Mouse (Mus musculus): ENCODE results near the gene Vipr1. TPM values are rescaled to one million over a fixed set of nuclear protein-coding genes. Genes with fewer than 3 reads are reported as not detected.
A peak's percentile ranks its signal among the peaks of the same experiment; 100 is the strongest.
"Not testable (repeated sequence)": the region's sequence is repeated elsewhere in the genome, so short reads cannot be mapped to it uniquely, and the experiment has no call there.

Vipr1 gene
- 1 to 10 TPM; 1.4 to 2.1 TPM for total RNA-seq (2021)

DNA sequence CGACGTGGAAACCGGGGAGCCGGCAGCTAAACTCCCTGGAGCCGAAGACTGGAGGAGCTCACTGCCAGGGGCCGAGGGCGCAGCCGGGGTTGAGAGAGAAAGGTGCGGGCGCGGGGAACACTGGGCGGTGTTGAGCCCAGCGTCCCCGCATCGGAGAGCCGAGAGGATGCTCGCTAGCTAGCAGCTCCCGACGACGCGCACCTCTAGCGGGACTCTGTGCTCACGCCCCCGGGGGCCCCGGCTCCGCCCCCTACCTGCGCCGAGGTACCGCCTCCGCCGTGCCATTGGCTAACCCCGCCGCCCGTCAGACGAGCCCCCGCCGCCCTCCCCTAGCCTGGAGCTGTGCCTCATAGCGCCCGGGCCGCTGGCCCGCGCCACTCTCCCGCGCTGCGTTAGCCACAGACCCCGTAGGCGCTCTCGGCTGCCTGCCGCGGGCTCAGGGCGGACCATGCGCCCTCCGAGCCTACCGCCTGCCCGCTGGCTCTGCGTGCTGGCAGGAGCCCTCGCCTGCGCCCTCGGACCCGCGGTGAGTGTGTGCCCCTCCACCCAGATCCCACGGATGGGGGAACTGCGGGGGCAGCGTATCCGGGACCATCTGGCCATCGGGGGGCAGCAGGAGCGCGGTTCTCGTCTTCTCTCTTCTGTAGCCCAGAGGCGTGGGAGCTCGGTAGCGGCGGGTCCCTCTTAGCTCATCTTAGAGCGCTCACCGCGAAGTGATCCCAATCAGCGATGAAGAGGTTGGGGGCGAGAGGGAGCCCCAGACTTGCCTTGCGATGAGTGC lies at the start of gene Vipr1:
TSS of gene Vipr1 (plus strand) at position 316 of the 781 bp plus-strand sequence.
- intact Hi-C loops (cut with DNase I): loop anchor here (5.0 kb wide), 1 partner anchor 35 kb away; no protein-coding TSS in a partner anchor
- DNase-seq (ENCODE audit: low spot score): no peak

DNA sequence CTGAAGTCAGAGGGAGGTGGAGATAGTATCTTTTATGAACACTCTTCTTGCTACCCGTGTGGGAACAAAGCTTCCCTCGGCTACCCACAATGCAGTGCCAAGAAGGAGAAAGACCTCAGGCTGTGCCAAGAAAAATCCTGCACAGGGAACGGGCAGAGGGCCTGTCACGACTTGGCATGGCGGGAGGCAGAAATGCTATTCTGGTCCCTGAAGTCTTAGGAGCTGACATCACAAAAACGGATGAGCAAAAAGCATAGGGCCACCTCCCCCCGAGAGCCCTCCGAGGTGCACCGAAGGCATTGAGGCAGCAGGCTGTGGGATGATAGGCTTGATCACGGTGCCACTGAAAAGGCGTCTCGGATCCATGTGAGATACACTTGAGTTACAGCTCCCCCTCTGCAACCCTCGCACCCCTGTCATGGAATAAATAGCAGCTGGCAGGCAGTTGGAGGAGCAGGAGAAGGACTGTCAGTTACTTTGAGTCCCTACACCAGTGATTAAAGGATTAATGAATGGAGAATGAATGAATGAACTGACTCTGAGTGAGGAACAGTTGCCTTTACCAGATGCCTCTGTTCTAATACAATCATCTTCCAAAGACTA lies 49.5 kb upstream of the Vipr1 start:
- intact Hi-C loops (cut with DNase I): no loop called here
- DNase-seq (ENCODE audit: low spot score): no peak

DNA sequence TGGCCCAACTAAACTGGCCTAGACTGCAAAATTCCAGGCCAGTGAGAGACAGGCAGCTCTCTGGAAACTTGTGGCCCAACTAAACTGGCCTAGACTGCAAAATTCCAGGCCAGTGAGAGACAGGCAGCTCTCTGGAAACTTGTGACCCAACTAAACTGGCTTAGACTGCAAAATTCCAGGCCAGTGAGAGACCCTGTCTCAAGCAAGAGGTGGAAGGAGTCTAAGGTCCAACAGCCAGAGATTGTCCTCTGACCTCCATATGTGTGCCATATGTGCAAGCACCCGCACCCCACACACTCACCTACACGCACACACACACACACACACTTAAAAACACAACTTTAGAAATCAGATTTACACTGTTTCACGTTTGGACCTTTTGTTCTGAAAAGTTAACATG lies 48.7 kb upstream of the Vipr1 start:
- intact Hi-C loops (cut with DNase I); DNase-seq (ENCODE audit: low spot score): not testable (repeated sequence)

DNA sequence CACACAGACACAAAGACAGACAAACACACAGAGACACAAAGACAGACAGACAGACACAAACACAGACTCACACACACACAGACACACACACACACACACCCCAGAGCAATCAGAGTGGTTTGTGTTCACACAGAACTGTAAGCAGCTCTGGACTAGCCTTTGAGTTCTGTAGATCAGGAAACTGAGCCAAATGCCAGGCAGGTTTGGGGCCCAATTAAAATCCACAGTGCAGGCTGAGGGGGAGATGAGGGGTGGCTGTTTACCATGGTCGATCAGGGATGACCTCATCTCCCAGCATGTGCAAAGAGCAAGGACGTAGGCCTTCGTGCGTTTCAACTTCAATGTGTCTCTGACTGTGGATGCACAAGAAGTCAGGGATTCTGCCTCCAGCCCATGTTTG lies 47.7 kb upstream of the Vipr1 start:
- no peak for DNase-seq (ENCODE audit: low spot score)
- intact Hi-C loops (cut with DNase I): no loop called here

DNA sequence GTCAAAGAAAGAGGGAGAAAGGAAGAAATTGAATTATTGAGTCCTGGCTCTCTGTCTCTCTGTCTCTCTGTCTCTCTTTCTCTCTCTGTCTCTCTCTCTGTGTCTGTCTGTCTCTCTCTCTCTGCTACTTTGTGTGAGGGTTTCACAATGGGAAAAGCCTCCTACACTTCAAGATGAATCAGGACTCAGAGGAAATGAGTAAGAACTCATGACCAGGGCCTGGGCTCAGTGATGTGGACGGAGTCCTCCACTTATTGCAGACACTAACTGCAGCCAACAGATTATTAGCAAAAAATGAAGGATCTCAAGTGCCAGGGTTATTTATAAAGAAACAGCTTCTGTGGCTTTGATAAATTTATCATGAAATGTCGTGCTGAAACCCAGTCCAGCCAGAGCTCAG lies 44.4 kb upstream of the Vipr1 start:
- intact Hi-C loops (cut with DNase I): no loop called here
- DNase-seq (ENCODE audit: low spot score): no peak

DNA sequence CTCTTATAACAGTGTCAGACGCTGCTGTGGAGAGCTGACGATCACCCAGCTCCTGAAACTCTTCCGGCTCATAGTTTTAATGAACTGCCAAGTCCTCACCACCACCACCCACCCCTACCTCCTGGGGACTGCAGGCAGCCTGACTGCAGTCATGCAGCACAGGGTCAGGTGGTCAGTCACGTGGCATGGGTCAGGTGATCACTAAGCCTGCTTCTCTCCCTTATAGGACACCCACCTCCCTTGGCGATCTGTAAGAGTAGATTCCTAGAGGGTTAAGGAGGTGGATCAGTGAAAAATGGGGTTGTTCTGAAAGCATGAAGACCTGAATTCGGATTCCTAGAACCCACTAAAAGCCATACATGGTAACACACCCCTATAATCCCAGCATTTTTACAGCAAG lies 43.0 kb upstream of the Vipr1 start:
- intact Hi-C loops (cut with DNase I): no loop called here
- no peak for DNase-seq (ENCODE audit: low spot score)

DNA sequence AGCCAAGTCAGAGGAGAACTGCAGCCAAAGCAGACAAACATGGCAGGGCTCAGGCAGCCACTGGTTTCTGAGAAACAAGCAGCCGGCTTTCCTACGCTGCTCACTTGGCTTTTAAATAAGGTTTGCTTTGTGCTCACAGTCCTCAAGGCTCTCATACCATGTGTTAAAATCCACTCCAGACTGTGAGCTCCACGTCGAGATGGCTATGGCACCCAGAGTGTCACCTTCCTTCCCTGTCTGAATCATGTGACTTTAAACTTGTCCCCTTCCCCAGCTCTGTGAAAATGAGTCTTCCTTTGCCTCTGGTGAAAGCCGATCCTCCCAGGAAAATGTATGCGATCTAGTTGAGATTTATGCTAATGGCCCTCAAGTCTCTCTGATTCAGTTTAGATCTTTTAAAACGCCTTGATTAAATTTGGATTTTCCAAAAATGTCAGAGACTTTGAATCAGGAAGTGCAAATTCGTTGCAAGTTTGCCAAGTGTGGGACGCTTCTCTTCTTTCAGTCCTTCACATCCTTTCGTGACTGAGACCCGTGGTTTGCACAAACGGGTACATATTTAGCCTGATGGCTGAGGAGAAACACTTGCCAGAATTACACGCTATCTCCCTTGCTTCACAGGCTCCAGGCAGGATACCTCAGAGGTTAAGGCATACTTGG lies 42.2 kb upstream of the Vipr1 start:
- intact Hi-C loops (cut with DNase I): no loop called here

DNA sequence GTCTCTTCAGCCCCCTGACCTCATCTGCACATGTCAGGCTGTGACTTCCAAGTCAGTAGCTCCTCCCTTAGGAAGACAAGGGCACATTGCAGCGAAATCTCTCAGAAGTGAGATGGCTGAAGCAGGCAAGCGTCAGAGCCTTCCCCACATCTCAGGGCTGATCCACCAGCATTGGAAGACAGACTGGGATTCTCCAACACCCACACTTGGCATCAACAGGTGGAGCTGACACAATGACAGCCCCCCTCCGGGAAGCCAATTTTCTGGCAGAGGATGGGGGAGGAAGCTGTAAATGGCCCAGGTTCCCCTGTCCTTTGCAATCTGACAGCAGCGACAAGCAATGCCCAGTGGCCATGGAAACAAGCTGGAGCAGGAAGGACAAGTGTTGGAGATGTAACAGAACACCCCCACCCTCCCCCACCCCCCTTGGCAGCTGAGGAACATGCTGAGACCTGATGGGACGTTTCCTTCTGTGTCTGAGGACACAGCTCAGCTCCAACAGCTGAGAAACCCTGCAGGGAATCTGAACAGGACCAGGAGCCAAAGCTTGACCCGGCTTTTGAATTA lies 41.6 kb upstream of the Vipr1 start:
- DNase-seq (ENCODE audit: low spot score): no peak
- intact Hi-C loops (cut with DNase I): no loop called here

More for the DNA sequence above, 42.2 kb upstream of the Vipr1 start:
- DNase-seq (ENCODE audit: low spot score): no peak

DNA sequence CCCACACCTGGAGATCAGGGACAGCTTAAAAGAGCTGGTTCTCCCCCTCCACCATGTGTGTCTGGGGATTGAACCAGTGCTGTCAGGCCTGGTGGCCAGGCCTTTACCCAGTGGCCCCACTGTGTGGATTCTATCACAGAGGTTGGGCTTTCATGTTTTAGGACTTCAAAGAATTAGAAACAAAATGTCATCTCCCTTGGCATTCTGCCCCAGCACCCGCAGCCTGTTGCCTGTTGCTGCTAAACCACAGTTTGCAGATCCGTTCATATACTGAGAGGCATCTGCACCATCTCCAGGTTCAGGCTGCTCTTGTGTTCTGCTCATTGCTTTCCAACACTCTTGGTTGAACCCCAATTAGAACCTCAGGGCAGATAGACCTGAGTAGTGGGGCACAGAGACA lies 40.1 kb upstream of the Vipr1 start:
- intact Hi-C loops (cut with DNase I): no loop called here
- no peak for DNase-seq (ENCODE audit: low spot score)

DNA sequence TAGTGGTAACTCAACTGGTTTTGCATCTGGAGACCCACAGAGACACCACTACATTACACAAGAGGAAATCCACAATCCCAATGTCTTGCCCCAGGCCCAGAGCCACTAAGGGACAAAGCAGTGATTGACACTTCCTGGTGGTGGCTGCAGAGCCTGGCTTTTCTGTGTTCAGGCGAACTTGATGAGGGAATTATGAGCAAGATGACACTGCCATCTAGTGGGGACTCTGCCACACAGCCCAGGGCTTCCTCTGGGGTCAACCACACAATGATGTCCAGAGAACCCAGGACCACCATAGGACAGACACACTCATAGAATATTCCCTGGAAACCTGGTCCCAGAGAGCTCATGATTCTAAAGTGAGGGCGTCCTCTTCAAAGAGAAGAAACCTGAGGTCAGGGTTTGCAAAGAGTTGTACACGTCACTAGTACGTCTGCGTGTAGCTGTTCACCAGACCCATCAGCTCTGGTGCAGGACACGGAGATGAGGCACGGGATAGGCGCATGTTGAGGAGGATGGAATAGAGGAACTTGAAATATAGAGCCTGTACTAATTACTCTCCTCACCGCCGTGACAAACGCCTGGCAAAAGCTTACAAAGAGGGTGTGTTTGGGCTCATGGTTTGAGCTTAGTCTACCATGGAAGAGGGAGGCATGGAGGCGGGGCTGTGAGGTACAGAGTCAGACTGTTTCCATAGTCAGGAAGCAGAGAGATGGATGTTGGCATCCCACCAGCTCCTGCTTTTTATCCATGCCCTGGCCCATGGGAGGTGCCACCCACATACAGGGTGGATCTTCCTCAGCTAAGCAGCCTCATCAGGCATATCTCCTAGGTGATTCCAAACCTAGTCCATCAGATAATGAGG lies 36.9 kb upstream of the Vipr1 start:
- intact Hi-C loops (cut with DNase I): loop anchor here (1.0 to 2.0 kb wide), 3 partner anchors 126 to 357 kb away; no protein-coding TSS in a partner anchor

DNA sequence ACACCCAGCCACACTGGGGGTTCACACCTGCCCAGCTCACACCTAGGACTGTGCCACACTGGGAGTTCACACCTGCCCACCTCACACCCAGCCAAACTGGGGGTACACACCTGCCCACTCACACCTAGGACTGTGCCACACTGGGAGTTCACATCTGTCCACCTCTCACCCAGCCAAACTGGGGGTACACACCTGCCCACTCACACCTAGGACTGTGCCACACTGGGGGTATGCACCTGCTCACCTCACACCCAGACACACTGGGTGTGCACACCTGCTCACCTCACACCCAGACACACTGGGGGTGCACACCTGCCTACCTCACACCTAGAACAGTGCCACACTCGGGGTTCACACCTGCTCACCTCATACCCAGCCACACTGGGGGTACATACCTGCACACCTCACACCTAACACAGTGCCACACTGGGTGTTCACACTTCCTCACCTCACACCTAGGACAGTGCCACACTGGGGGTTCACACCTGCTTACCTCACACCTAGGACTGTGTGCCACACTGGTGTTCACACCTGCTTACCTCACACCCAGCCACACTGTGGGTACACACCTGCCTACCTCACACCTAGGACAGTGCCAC lies 35.9 kb upstream of the Vipr1 start:
- intact Hi-C loops (cut with DNase I): no loop called here
- DNase-seq (ENCODE audit: low spot score): no peak

More for the DNA sequence above, 36.9 kb upstream of the Vipr1 start:
- DNase-seq (ENCODE audit: low spot score): peak; percentile 40

DNA sequence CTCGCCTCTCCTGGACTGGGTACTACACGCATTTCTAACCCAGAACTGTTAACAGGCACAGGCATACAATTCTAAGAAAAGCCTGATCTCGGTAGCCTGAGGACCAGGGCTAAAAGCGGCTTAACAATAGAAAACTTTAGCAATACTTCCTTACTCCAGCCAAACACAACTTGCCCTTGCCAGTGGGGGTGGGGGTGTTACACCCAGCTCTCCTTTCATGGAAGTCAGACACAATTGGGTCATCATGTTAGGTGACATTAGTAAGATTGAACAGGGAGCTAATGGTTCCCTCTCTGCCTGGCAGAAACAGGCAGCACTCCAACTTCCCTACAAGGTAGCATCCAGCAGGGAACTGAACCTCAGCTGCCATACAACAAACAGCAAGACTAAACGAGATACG lies 33.1 kb upstream of the Vipr1 start:
- no peak for DNase-seq (ENCODE audit: low spot score)
- intact Hi-C loops (cut with DNase I): no loop called here

DNA sequence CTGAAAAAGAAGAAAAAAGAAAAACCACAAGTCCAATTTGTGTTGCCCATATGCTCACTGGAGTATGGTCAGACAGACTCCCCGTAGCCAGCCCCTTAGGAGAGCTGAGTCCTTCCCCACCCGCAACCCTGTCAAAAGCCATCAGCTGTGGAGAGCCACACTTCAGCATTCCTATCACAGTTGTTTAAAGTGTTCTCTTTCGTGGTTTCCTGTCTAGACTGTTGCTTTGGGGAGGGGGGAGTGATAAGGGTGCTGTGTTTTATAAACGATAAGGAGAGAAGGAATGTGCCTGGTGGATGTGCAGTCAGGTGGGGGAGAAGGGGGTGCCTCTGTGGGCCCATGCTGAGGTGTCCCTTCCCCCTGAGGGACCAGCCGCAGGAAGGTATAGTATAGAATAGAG lies 29.3 kb upstream of the Vipr1 start:
- DNase-seq (ENCODE audit: low spot score): no peak
- intact Hi-C loops (cut with DNase I): no loop called here

DNA sequence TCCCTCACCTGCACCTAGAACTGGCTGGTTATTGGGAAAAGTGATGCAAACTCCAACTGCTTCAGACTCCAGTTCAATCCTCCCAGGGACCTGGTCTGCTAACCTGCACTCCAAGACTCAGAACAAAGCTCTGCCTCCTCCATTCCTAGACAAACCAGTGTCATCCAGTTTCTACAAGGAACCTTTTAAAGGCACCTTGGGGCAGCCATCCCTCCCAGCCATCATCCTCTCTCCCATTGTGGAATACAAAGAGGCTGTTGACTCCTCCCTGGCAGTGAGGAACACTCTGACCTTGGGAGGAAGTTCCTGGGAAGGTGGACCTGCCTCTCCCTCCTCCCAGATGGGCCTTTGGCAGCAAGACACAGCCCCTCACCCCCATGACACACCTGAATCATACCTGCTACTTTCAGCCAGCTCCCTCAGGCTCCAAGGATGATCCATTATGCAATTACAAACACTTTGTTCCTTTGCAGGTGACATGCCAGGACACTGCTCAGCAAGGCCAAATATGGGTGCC lies 28.2 kb upstream of the Vipr1 start:
- DNase-seq (ENCODE audit: low spot score): no peak
- intact Hi-C loops (cut with DNase I): no loop called here

DNA sequence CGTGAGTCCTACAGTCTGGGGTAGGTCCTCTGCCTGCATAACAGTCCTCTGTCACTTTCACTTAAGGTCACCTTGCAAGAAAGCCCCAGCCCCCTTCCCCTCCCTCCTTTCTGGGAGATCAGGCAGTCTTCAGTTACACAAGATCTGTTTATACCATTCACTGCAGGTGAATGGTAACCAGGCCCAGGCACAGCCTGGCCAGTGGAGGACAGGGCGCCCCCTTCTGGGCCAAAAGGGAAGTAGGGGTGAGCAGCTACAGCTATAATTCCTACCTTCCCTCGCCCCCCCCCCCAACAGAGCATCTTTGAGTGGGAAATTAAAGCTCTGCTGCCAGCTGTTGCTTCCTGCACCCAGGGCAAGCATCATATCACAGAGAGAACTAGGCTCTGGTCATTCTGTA lies 26.0 kb upstream of the Vipr1 start:
- intact Hi-C loops (cut with DNase I): no loop called here
- no peak for DNase-seq (ENCODE audit: low spot score)

DNA sequence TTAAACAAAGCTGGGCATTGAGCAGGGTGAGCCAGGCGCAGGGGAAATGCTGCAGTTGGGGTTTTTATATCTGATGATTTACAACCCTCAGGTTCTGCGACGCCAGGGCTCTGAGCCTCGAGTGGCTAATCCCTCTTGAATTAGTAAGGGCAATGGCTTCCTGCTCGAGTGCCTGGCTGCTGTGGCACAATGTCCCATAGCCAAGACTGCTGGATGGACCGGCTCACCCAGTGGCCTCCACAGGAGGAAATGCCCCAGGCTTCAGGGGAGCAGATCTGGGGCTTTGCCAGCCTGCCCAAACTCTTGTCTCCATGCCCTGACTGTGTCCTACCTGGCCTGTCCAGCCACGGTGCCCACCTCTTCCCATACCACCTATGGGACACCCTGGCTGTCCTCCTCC lies 23.1 kb upstream of the Vipr1 start:
- intact Hi-C loops (cut with DNase I): no loop called here
- no peak for DNase-seq (ENCODE audit: low spot score)

DNA sequence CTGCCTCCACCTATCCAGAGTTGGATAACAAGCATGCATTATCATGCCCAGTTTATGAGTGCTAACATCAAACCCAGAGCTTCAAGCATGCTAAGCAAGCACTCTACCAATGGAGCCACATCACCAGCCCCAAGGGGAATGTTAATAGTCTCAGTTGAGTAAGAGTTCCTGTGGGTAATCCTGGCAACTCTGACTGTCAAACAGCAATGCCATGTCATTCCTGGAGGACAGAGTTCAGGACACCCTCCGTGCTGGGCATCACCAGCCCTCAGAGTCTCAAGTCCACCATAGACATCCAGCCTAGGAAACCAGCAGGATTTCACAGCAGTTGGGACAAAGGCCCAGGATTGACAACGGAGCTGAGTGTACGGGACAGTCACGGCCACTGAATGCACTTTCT lies 19.3 kb upstream of the Vipr1 start:
- intact Hi-C loops (cut with DNase I): no loop called here
- no peak for DNase-seq (ENCODE audit: low spot score)

DNA sequence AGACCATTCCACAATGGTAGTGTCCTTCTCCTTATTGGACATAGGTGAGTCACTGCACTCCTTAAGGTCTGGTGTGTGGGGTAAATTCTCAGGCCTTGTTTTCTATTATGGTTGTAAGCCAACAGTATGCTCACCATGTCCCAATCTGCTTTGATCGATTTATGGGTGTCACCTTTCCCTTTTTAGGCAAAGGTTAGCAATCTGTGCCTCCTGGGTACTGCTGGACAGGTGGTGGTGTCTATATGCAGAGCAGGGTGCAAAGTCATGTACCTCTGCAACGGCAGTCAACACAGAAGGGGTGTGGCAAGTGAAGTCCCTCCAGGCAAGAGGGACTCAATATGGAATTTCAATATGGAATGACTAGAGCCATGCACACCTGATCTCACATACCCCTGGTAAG lies 17.6 kb upstream of the Vipr1 start:
- intact Hi-C loops (cut with DNase I): no loop called here
- DNase-seq (ENCODE audit: low spot score): no peak

DNA sequence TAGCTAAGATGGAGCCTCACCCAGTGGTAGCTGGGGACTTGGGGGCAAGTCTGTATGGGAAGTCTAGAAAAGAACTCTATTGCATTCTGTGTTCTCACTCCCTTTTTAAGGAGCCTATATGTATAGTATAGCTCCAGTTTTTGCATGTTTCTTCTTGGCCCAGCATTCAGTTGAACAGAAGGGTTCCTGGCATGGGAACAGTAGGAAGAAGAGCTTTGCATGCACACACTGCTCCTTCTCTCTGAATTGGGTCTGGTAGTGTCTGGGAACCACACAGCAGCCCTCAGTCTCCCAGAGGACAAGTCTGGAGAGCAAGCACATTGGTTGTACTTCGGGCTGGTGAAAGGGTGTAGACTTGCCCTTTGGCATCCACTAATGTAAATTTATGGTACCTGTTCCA lies 11.9 kb upstream of the Vipr1 start:
- no peak for DNase-seq (ENCODE audit: low spot score)
- intact Hi-C loops (cut with DNase I): no loop called here
